Mouse (Mus musculus) embryonic fibroblast, embryonic 13.5 days (primary cell): ENCODE measurements around the gene Klhl41. TPM values are rescaled to one million over a fixed set of nuclear protein-coding genes. Genes with fewer than 3 reads are reported as not detected.

Source experiments
- H3K27ac ChIP-seq: 2 replicates; pipeline ENCODE4 v1.5.1; 2012; ENCODE audit warnings: low read length, control low read depth, inconsistent platforms; ENCODE audit not compliant: insufficient read depth
- H3K4me1 ChIP-seq: 2 replicates; pipeline ENCODE4 v1.6.1; 2011; ENCODE audit warnings: low read length; ENCODE audit not compliant: control insufficient read depth, insufficient read depth
- H3K4me3 ChIP-seq: 2 replicates; pipeline ENCODE4 v1.5.1; 2011; ENCODE audit warnings: mild to moderate bottlenecking, control low read depth, low read length; ENCODE audit not compliant: insufficient read depth
- CTCF ChIP-seq: IDR thresholded peaks from 2 replicates; pipeline ENCODE4 v1.5.1; 2011; ENCODE audit warnings: mild to moderate bottlenecking, control low read depth, low read length, moderate library complexity, borderline replicate concordance; ENCODE audit not compliant: insufficient read depth
- POLR2A ChIP-seq: IDR thresholded peaks from 2 replicates; pipeline ENCODE4 v1.6.1; 2011; ENCODE audit warnings: low read depth, mild to moderate bottlenecking, control low read depth, low read length, moderate library complexity
- polyA plus RNA-seq: library from polyadenylated mRNA; stranded (reverse); fragments of >200 nt; gene quantifications from 2 replicates; pipeline ENCODE4 v1.2.4, GENCODE M21; 2011; ENCODE audit warnings: low read depth; ENCODE audit not compliant: missing spikeins, insufficient read length

The Klhl41 gene
- polyA plus RNA-seq, 1 experiment: 0.47 TPM

GRCm38 (mm10) chr2:69679990-69680389 is 10.1 kb downstream of the Klhl41 start:
- no peak overlapping the region for H3K27ac ChIP-seq
- H3K4me3 ChIP-seq: no peak overlapping the region
- H3K4me1 ChIP-seq: no peaks in the 10 kb centered on the region
- no peak for TF ChIP-seq CTCF
- TF ChIP-seq POLR2A: no peak

- no peak for TF ChIP-seq POLR2A
- H3K4me3 ChIP-seq: no peak overlapping the region
- H3K27ac ChIP-seq: no peak overlapping the region
- H3K4me1 ChIP-seq: no peaks in the 10 kb centered on the region
Observed at GRCm38 (mm10) chr2:69681931-69682330, 12.0 kb downstream of the Klhl41 start.

DNA sequence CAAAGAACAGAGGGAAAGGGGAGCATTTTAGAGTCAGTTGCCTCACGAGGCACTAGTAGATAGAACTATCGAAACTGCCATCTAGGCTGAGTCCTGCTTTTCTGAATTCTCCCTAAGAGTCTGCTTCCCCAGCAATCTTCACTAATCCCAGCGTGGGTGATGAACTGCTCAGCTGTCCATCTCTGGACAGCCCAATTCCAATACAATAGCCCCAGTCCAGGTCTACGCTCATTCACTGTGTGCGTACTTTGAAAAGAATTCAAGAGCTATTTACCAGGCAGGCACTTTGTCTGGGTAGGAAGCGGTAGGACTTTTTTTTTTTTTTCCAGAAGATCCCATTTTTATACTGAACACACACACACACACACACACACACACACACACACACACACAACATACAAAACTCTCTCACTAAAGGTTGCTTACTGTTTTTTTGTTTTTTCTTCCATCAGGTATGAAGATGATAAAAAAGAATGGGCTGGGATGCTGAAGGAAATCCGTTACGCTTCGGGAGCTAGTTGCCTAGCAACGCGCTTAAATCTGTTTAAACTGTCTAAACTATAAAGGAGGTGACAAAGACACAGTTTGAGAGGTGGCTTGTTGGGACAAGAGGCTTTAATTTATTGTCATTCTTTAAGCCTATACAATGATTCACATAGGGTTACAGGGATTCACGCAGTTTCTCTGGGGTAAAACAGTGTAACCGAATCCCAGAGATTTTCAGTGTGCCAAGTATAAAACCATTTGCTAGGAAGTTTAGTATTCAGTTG is 13.3 kb downstream of the Klhl41 start:
- H3K27ac ChIP-seq: no peak overlapping the region
- H3K4me1 ChIP-seq: no peaks in the 10 kb centered on the region
- H3K4me3 ChIP-seq: no peak overlapping the region
- no peak for TF ChIP-seq POLR2A
- TF ChIP-seq CTCF: no peak

DNA sequence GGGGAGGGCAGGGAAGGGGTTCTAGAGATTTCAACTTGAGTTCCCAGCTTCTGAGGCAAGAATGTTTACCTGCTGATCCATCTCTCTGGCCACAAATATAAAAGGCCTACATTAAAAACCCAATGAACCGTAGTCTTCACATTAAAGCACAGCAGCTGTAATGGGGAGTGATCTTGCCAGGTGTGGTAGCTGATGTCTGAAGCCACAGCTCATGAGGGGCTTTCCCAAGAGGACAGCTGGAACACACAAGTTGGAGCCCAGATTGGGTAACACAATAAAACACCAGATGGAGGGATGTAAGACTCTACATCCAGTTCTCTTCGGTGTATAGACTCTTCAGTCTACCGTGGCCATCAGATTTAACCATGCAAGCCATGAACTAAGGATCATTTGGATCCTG is 14.6 kb downstream of the Klhl41 start:
- no peak for TF ChIP-seq CTCF
- no peaks in the 10 kb centered on the region for H3K4me1 ChIP-seq
- no peak overlapping the region for H3K4me3 ChIP-seq
- H3K27ac ChIP-seq: no peak overlapping the region

- Histone ChIP-seq H3K27ac (no peak overlapping the region), H3K4me3 (no peak overlapping the region), H3K4me1 (no peaks in the 10 kb centered on the region)
- TF ChIP-seq POLR2A (no peak), CTCF (no peak)
Observed at GRCm38 (mm10) chr2:69690214-69690613, 20.3 kb downstream of the Klhl41 start.

- no peak for TF ChIP-seq POLR2A
- TF ChIP-seq CTCF: no peak
- Histone ChIP-seq H3K4me1 (no peaks in the 10 kb centered on the region), H3K4me3 (no peak overlapping the region), H3K27ac (no peak overlapping the region)
Observed at GRCm38 (mm10) chr2:69690843-69691242, 20.9 kb downstream of the Klhl41 start.

DNA sequence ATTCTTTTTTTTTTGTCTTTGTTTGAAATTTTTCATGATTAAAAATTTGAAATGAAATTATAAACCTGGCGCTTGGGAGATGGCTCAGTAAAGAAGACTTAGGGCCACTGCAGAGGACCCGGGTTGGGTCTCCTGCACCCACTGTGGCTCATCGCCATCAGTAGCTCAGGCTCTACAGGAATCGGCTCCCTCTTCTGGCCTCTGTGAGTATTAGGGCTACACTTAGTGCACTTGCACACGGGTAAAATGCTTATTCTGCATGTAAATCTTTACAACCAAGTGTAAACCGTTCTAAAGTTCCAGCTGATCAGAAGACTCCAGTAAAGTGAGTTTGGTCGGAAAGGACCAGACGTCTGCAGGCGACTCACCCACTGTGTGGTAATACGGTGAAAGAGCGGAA is 23.6 kb downstream of the Klhl41 start:
- Histone ChIP-seq H3K4me3 (no peak overlapping the region), H3K4me1 (no peaks in the 10 kb centered on the region), H3K27ac (no peak overlapping the region)
- TF ChIP-seq POLR2A: no peak
- TF ChIP-seq CTCF: no peak

DNA sequence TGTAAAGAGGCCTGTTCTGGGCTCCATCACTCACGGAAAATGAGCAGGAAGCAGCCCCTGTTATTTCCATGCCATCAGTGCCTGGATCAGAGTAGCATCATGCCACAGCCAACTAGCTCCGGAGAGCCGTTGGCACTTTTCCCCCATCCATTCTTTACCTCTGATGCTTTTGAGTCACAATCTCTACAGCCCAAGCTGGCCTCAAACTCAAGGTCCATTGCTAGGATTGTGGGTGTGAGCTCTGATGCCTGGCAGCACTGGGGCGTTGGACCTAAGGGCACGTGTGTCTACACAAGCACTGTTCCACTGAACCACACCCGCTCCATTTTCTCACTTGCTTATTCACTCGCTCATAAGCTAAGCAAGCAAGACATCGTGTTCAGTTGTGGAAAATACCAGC is 30.5 kb downstream of the Klhl41 start:
- TF ChIP-seq CTCF (no peak), POLR2A (no peak)
- H3K4me1 ChIP-seq: no peaks in the 10 kb centered on the region
- no peak overlapping the region for H3K27ac ChIP-seq

GRCm38 (mm10) chr2:69712171-69712570 is 42.3 kb downstream of the Klhl41 start:
- Histone ChIP-seq H3K4me1 (no peaks in the 10 kb centered on the region), H3K27ac (no peak overlapping the region), H3K4me3 (no peak overlapping the region)
- TF ChIP-seq CTCF (no peak), POLR2A (no peak)

More for the DNA sequence above, 30.5 kb downstream of the Klhl41 start:
- no peak overlapping the region for H3K4me3 ChIP-seq

DNA sequence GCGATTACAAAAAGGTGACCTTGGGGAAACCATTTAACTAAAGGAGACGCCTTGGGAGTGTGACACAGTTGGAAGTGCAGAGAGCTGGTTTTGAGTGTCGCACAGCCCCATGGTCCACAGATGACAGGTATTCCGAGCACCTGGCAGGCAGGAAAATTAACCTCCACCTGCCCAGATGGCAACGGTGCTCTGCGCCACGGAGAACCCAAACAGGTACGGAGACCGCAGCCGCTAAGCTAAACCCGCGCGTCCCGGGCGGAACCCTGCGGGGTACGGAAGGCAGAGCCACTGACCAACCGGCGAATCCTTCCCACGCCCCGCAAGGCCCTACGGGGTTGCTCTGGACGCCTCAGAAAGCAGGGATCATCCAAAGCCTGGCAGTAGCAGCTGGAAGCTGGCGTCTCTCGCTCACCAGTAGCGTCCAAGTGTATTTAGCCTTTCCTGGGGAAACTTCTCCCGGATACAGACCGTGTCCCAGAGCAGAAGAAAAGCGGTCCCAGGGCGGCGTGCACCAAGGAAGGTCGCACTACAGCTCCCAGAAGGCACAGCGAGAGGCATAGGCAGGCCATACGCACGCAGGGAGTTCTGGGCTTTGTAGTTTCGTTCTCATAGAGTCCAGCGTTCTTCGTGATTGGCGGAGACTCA is 43.2 kb downstream of the Klhl41 start, which contains the start of gene Fastkd1:
Fastkd1 (minus strand) TSS at position 536 of the 645 bp plus-strand sequence.
- Histone ChIP-seq H3K4me1 (no peaks in the 10 kb centered on the region), H3K4me3 (peak within 1 kb of the TSS; percentile 82), H3K27ac (peak within 1 kb of the TSS; percentile 29; the same call in 1 of the 2 replicates)
- TF ChIP-seq POLR2A (peak; percentile 53), CTCF (no peak)

DNA sequence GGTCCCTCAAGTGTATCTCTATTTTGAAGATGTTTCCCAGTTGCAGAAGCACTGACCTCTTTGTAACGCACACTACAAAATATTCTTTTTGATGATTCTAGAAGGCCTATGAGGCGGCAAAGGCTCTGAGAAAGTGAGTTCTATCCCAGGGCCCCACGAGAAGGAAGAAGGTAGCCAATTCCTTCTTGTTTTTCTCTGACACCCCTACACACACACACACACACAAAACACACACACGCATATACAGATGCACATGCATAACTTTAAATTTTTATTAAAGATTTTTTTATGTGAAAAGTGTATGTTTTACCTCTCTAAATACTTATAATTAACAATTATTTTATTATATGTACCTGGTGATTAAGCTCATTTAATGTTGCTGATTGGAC is 43.7 kb downstream of the Klhl41 start:
- TF ChIP-seq POLR2A (no peak), CTCF (no peak)
- no peak overlapping the region for H3K4me3 ChIP-seq
- H3K27ac ChIP-seq: no peak overlapping the region
- no peaks in the 10 kb centered on the region for H3K4me1 ChIP-seq
